Mouse (Mus musculus) embryonic facial prominence, embryonic 13.5 days (tissue): ENCODE measurements around the gene Tshz2. TPM values are rescaled to one million over a fixed set of nuclear protein-coding genes. Genes with fewer than 3 reads are reported as not detected.

ENCODE experiments used
- ATAC-seq: fragments of 200-750 bp; cut with Nextera tagmentation; 2 replicates; pipeline ENCODE4 v1.8.0; 2017; ENCODE audit warnings: low read depth; ENCODE audit not compliant: insufficient number of reproducible peaks, insufficient read depth, low FRiP score, low TSS enrichment
- H3K27ac ChIP-seq: fragments of 300-500 bp; sonication (generic); 2 replicates; pipeline ENCODE4 v1.5.1; 2015; ENCODE audit warnings: moderate library complexity, mild to moderate bottlenecking, inconsistent platforms
- H3K27me3 ChIP-seq: fragments of 300-500 bp; sonication (generic); 2 replicates; pipeline ENCODE4 v1.6.1; 2015; ENCODE audit warnings: mild to moderate bottlenecking, inconsistent platforms
- H3K36me3 ChIP-seq: fragments of 300-500 bp; sonication (generic); 2 replicates; pipeline ENCODE4 v1.6.1; 2015; ENCODE audit warnings: mild to moderate bottlenecking, inconsistent platforms
- H3K4me1 ChIP-seq: fragments of 300-500 bp; sonication (generic); 2 replicates; pipeline ENCODE4 v1.6.1; 2015; ENCODE audit warnings: inconsistent platforms
- H3K4me2 ChIP-seq: fragments of 300-500 bp; sonication (generic); 2 replicates; pipeline ENCODE4 v1.6.1; 2015; ENCODE audit warnings: moderate library complexity, mild to moderate bottlenecking, inconsistent platforms
- H3K4me3 ChIP-seq: fragments of 300-500 bp; sonication (generic); 2 replicates; pipeline ENCODE4 v1.5.1; 2015; ENCODE audit warnings: mild to moderate bottlenecking, inconsistent platforms
- H3K9ac ChIP-seq: fragments of 300-500 bp; sonication (generic); 2 replicates; pipeline ENCODE4 v1.6.1; 2015; ENCODE audit warnings: mild to moderate bottlenecking, inconsistent platforms
- H3K9me3 ChIP-seq: fragments of 300-500 bp; sonication (generic); 2 replicates; pipeline ENCODE4 v1.6.1; 2016; ENCODE audit warnings: inconsistent platforms
- WGBS: fragments of 180-500 bp; shearing (Covaris S2); methylation state at CpG from one replicate; pipeline ENCODE4 v1.1.7; 2015; ENCODE audit warnings: mixed read lengths; 5-methylcytosine and 5-hydroxymethylcytosine counted together
- polyA plus RNA-seq: library from polyadenylated mRNA; unstranded; fragments of >200 nt; fragmentation: Nextera tagmentation; extraction: Ambion mirVana; gene quantifications from 2 replicates; pipeline ENCODE4 v1.2.1, GENCODE M21; 2015

The Tshz2 gene
- polyA plus RNA-seq, 1 experiment from 2014 or later: 10.2 TPM

GRCm38 (mm10) chr2:169961463-169962230, 328.8 kb downstream of the Tshz2 start:
- Histone ChIP-seq H3K9me3 (no peaks in the 10 kb centered on the region), H3K27me3 (no peaks in the 10 kb centered on the region), H3K27ac (no peak overlapping the region), H3K4me1 (peaks cover 28% of the 10 kb centered on the region), H3K36me3 (no peaks in the 10 kb centered on the region), H3K9ac (peak overlapping the region; percentile 62; the same call in 1 of the 2 replicates), H3K4me2 (peak overlapping the region; percentile 71), H3K4me3 (peak overlapping the region; percentile 35)
- 15% methylated on average over 24 of the region's 24 CpGs for WGBS
- peak; percentile 38; the same call in 1 of the 2 replicates for ATAC-seq

- no peaks in the 10 kb centered on the region for H3K9me3 ChIP-seq
- no peak overlapping the region for H3K9ac ChIP-seq
- peaks cover 28% of the 10 kb centered on the region for H3K4me1 ChIP-seq
- H3K36me3 ChIP-seq: no peaks in the 10 kb centered on the region
- no peak overlapping the region for H3K4me3 ChIP-seq
- 28% methylated on average over 8 of the region's 8 CpGs for WGBS
- no peak overlapping the region for H3K27ac ChIP-seq
- peak overlapping the region; percentile 71 for H3K4me2 ChIP-seq
- ATAC-seq: no peak
- H3K27me3 ChIP-seq: no peaks in the 10 kb centered on the region
Measured at GRCm38 (mm10) chr2:169962231-169962600, 329.4 kb downstream of the Tshz2 start.

DNA sequence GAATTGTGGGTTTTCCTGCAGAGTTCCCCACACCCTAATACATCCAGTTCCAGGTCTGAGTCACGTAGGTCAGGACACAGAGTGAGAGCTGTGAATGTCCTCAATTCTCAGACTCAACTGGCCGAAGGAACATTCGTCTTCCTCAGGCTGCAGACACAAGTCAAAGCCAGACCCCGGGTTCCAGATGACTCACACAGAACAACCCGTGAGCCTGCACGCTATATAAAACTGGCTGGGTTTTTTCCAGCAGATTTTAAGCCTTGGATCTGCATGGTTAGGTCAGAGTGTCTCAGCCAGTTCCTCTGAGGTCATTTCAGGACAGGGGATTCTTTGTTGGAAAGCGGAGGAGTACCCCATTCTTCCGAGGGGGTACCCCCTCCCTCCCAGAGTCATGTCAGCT, 330.0 kb downstream of the Tshz2 start:
- ATAC-seq: no peak
- H3K36me3 ChIP-seq: no peaks in the 10 kb centered on the region
- no peak overlapping the region for H3K27ac ChIP-seq
- no peaks in the 10 kb centered on the region for H3K9me3 ChIP-seq
- no peak overlapping the region for H3K4me3 ChIP-seq
- 71% methylated on average over 8 of the region's 8 CpGs for WGBS
- no peak overlapping the region for H3K9ac ChIP-seq
- no peak overlapping the region for H3K4me2 ChIP-seq
- H3K27me3 ChIP-seq: no peaks in the 10 kb centered on the region
- peaks cover 28% of the 10 kb centered on the region for H3K4me1 ChIP-seq

- H3K27ac ChIP-seq: no peak overlapping the region
- H3K4me2 ChIP-seq: no peak overlapping the region
- H3K9me3 ChIP-seq: peaks cover 8% of the 10 kb centered on the region; the same call in 1 of the 2 replicates
- H3K4me3 ChIP-seq: no peak overlapping the region
- no peak overlapping the region for H3K9ac ChIP-seq
- no peaks in the 10 kb centered on the region for H3K27me3 ChIP-seq
- WGBS: 94% methylated on average over 6 of the region's 6 CpGs
- no peaks in the 10 kb centered on the region for H3K4me1 ChIP-seq
- no peak for ATAC-seq
- H3K36me3 ChIP-seq: no peaks in the 10 kb centered on the region
Measured at GRCm38 (mm10) chr2:169970481-169970880, 337.7 kb downstream of the Tshz2 start.

DNA sequence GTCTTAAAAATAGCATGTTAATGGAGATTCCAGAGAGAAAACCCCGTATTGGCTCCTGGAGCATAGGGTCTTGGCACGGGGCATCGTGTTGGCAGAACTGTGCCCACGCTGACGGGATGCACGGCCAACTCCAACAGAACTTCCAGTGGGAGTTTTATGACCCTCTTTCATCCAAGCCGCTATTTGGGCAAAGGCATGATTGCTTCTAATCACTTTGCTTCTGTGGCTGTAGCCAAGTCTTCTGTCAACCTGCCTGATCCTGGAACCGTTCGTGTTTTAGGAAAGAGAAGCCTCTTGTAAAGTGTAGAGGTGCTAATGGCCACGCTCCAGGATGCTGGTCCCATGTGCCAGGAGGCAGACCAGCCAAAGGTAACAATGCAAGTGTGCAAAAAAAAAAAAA, 350.1 kb downstream of the Tshz2 start:
- no peaks in the 10 kb centered on the region for H3K9me3 ChIP-seq

DNA sequence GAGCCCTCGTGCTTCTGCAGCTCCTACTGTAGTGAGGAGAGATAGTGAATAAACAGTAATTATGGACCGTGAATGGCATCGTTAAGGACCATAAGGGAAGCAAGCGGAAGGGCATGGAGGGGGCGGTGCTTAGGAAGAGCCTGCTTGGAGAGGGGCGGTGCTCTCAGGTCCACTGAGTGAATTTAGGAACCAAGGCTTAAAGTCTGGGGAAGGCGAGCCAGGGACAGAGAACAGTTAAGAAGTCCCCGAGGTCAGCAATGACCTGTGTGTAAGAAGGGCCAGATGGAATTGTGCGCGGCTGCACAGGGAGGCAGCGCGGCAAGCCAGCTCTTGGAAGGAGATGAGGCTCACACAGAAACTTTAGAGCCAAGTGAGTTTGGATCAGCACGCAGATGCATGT, 354.4 kb downstream of the Tshz2 start:
- WGBS: 63% methylated on average over 13 of the region's 13 CpGs

More for the DNA sequence above, 350.1 kb downstream of the Tshz2 start:
- 89% methylated on average over 10 of the region's 10 CpGs for WGBS
- Histone ChIP-seq H3K27ac (no peak overlapping the region), H3K27me3 (no peaks in the 10 kb centered on the region), H3K4me1 (no peaks in the 10 kb centered on the region), H3K36me3 (no peaks in the 10 kb centered on the region), H3K4me2 (no peak overlapping the region), H3K4me3 (no peak overlapping the region), H3K9ac (no peak overlapping the region)
- ATAC-seq: no peak

GRCm38 (mm10) chr2:169989186-169989585, 356.4 kb downstream of the Tshz2 start:
- Histone ChIP-seq H3K27me3 (no peaks in the 10 kb centered on the region), H3K9me3 (no peaks in the 10 kb centered on the region), H3K4me3 (no peak overlapping the region), H3K4me2 (no peak overlapping the region), H3K36me3 (no peaks in the 10 kb centered on the region), H3K9ac (no peak overlapping the region), H3K4me1 (no peaks in the 10 kb centered on the region), H3K27ac (no peak overlapping the region)
- no peak for ATAC-seq
- WGBS: 93% methylated on average over 1 of the region's 1 CpGs

More for the DNA sequence above, 354.4 kb downstream of the Tshz2 start:
- H3K36me3 ChIP-seq: no peaks in the 10 kb centered on the region
- H3K4me1 ChIP-seq: no peaks in the 10 kb centered on the region
- no peaks in the 10 kb centered on the region for H3K27me3 ChIP-seq
- no peak overlapping the region for H3K4me3 ChIP-seq
- H3K4me2 ChIP-seq: peak overlapping the region; percentile 9; the same call in 1 of the 2 replicates
- ATAC-seq: no peak
- H3K9me3 ChIP-seq: no peaks in the 10 kb centered on the region
- H3K9ac ChIP-seq: no peak overlapping the region
- no peak overlapping the region for H3K27ac ChIP-seq

GRCm38 (mm10) chr2:169990991-169991390, 358.2 kb downstream of the Tshz2 start:
- no peak overlapping the region for H3K4me3 ChIP-seq

DNA sequence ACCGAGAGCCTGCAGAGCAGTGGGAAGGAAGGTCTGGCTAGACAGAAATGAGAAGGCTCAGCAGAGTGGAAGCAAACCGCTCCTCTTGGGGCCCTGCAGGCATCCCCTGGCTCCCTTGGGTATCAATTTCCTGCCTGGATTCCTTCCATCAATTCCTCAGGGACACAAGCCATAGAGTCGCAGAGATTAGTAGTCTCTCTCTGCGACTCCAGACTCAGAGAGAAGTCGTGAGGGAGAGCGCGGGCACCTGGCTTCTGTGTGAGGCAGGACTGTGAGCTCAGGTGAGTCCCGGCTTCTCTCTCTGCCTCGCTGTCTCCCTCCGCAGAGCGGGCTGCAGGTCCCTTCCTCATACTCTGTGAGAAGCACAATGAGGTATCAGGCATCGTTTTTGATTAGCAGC, 363.2 kb downstream of the Tshz2 start:
- Histone ChIP-seq H3K4me2 (peak overlapping the region; percentile 50), H3K9ac (peak overlapping the region; percentile 52; the same call in 1 of the 2 replicates), H3K9me3 (no peaks in the 10 kb centered on the region), H3K4me1 (peaks cover 50% of the 10 kb centered on the region), H3K27ac (no peak overlapping the region), H3K27me3 (no peaks in the 10 kb centered on the region), H3K36me3 (no peaks in the 10 kb centered on the region), H3K4me3 (peak overlapping the region; percentile 13)
- 20% methylated on average over 12 of the region's 12 CpGs for WGBS
- no peak for ATAC-seq

More at GRCm38 (mm10) chr2:169990991-169991390, 358.2 kb downstream of the Tshz2 start:
- Histone ChIP-seq H3K36me3 (no peaks in the 10 kb centered on the region), H3K27ac (no peak overlapping the region), H3K4me1 (peaks cover 10% of the 10 kb centered on the region), H3K27me3 (no peaks in the 10 kb centered on the region), H3K4me2 (no peak overlapping the region), H3K9ac (no peak overlapping the region), H3K9me3 (no peaks in the 10 kb centered on the region)
- ATAC-seq: no peak
- WGBS: 85% methylated on average over 7 of the region's 7 CpGs

DNA sequence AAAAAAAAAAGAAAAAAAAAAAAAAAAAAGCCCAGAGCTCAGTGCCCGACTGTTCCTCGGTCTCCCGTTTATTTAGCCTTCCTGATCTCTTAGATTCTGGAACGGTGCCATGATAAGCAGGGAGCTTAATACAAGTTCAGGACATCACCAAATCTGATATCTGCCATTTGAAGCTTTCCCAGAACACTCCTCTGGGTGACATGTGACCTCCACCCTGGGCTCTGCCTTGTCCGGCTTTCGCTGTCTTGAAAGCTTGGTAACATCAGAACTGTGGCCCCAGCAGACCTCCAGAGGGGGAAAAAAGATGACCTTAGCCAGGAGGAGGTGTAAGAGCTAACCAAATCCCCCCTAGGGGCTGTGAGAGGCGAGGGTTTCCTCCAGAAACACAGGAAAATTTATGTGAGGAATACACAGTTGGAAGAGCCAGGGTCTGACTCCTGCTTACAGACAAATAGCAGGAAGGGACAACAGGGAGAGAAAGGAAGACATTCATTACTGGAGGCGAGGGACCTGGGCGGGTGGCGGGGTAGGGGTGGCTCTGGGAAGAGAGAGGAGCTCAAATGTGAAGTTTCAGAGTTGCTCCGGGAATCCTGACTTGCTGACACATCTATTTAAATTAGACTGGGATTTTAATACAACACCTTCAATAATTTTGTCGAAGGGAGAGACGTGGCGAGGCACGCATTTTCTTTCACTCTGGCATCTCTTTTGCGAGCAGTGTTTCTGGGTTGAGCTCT, 363.9 kb downstream of the Tshz2 start:
- ATAC-seq: no peak
- Histone ChIP-seq H3K4me3 (no peak overlapping the region), H3K27me3 (no peaks in the 10 kb centered on the region), H3K27ac (no peak overlapping the region), H3K36me3 (no peaks in the 10 kb centered on the region), H3K9me3 (no peaks in the 10 kb centered on the region), H3K9ac (no peak overlapping the region), H3K4me2 (peak overlapping the region; percentile 50), H3K4me1 (peaks cover 50% of the 10 kb centered on the region)
- WGBS: 33% methylated on average over 16 of the region's 16 CpGs

DNA sequence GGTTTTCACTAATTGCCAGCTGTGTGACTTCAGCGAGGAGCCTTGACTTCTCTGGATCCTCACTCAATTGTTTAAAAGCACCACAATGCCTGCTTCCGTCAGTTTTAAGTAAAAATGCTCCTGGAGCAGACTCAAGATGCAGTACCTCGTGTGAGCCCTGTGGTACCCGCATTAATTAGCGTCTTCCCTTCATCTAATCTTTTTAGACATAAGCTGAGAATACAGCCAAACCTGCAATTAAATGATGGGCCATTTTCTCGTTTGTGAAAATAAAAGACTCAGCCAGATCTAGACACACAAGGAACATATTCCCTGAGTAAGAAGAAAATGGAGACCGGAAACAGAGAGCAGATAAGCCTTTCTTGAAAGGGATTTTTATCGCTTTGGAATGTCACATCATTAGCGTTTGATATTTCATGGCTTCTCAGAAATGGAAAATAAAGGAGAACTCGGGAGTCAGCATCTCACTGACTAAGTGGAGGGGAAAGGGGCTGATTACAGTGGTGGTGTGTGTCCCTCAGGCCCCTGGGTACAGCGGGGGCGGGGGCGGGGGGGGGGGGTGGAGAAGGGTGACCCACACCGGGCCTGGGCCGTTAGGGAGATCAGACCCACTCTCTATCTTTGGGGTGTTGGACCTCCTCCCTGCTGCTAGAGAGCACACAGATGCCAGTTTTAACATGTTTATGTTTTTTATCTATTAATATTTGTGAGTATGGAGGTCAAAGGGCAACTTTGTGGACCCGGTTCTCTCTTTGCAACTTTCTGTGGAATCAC, 364.6 kb downstream of the Tshz2 start:
- Histone ChIP-seq H3K27ac (peak overlapping the region; percentile 84; the same call in 1 of the 2 replicates), H3K4me1 (peaks cover 51% of the 10 kb centered on the region), H3K9me3 (no peaks in the 10 kb centered on the region), H3K27me3 (no peaks in the 10 kb centered on the region), H3K36me3 (no peaks in the 10 kb centered on the region), H3K4me2 (no peak overlapping the region), H3K4me3 (no peak overlapping the region), H3K9ac (no peak overlapping the region)
- 55% methylated on average over 16 of the region's 16 CpGs for WGBS
- no peak for ATAC-seq
